Mouse (Mus musculus): Measurements from ENCODE around the gene Foxo1. TPM values are rescaled to one million over a fixed set of nuclear protein-coding genes. Genes with fewer than 3 reads are reported as not detected.

Foxo1 gene
- polyA plus RNA-seq, 1 experiment from 2014 or later = 5.6 TPM

- H3K4me2 ChIP-seq = no peak overlapping the region
- H3K9ac ChIP-seq = no peak overlapping the region
- H3K4me3 ChIP-seq = no peak overlapping the region
- no peak overlapping the region; the same call in 1 of the 2 replicates for H3K27ac ChIP-seq
- no peak for ATAC-seq (ENCODE audit: borderline replicate concordance, extremely low read depth, low FRiP score, low TSS enrichment)
- WGBS = 36% methylated on average over 4 of the region's 4 CpGs
- no peaks in the 10 kb centered on the region for H3K27me3 ChIP-seq
- peaks cover 9% of the 10 kb centered on the region; the same call in 1 of the 2 replicates for H3K36me3 ChIP-seq
- H3K9me3 ChIP-seq = no peaks in the 10 kb centered on the region
- H3K4me1 ChIP-seq = peaks cover 59% of the 10 kb centered on the region
These were observed 79.0 kb downstream of the Foxo1 start for GRCm38 (mm10) chr3:52346986-52347710.

- Histone ChIP-seq H3K27me3 (no peaks in the 10 kb centered on the region), H3K4me2 (no peak overlapping the region; the same call in 1 of the 2 replicates), H3K27ac (no peak overlapping the region), H3K4me3 (no peak overlapping the region), H3K4me1 (peaks cover 51% of the 10 kb centered on the region), H3K9ac (no peak overlapping the region), H3K36me3 (peaks cover 9% of the 10 kb centered on the region; the same call in 1 of the 2 replicates), H3K9me3 (no peaks in the 10 kb centered on the region)
- peak; percentile 69; the same call in 1 of the 2 replicates for ATAC-seq (ENCODE audit: borderline replicate concordance, extremely low read depth, low FRiP score, low TSS enrichment)
- 21% methylated on average over 10 of the region's 10 CpGs for WGBS
These were observed 80.0 kb downstream of the Foxo1 start for GRCm38 (mm10) chr3:52347980-52348622.

GRCm38 (mm10) chr3:52350636-52351035, 82.5 kb downstream of the Foxo1 start:
- H3K4me2 ChIP-seq = no peak overlapping the region
- 37% methylated on average over 8 of the region's 8 CpGs for WGBS
- H3K36me3 ChIP-seq = peaks cover 6% of the 10 kb centered on the region; the same call in 1 of the 2 replicates
- no peak overlapping the region for H3K9ac ChIP-seq
- no peak overlapping the region for H3K4me3 ChIP-seq
- no peaks in the 10 kb centered on the region for H3K9me3 ChIP-seq
- peaks cover 45% of the 10 kb centered on the region for H3K4me1 ChIP-seq
- no peak overlapping the region for H3K27ac ChIP-seq
- H3K27me3 ChIP-seq = no peaks in the 10 kb centered on the region
- no peak for ATAC-seq (ENCODE audit: borderline replicate concordance, extremely low read depth, low FRiP score, low TSS enrichment)

- Histone ChIP-seq H3K9me3 (no peaks in the 10 kb centered on the region), H3K27ac (no peak overlapping the region), H3K36me3 (no peaks in the 10 kb centered on the region), H3K27me3 (no peaks in the 10 kb centered on the region), H3K4me1 (peaks cover 36% of the 10 kb centered on the region), H3K4me2 (no peak overlapping the region), H3K9ac (no peak overlapping the region), H3K4me3 (no peak overlapping the region)
- WGBS = 85% methylated on average over 9 of the region's 9 CpGs
- ATAC-seq (ENCODE audit: borderline replicate concordance, extremely low read depth, low FRiP score, low TSS enrichment) = no peak
These were observed 83.8 kb downstream of the Foxo1 start for GRCm38 (mm10) chr3:52351901-52352300.

- H3K4me2 ChIP-seq = no peak overlapping the region
- no peaks in the 10 kb centered on the region for H3K27me3 ChIP-seq
- H3K36me3 ChIP-seq = no peaks in the 10 kb centered on the region
- no peak for ATAC-seq (ENCODE audit: borderline replicate concordance, extremely low read depth, low FRiP score, low TSS enrichment)
- peaks cover 16% of the 10 kb centered on the region for H3K4me1 ChIP-seq
- no peak overlapping the region for H3K4me3 ChIP-seq
- no peaks in the 10 kb centered on the region for H3K9me3 ChIP-seq
- H3K9ac ChIP-seq = no peak overlapping the region
- no peak overlapping the region for H3K27ac ChIP-seq
- 72% methylated on average over 7 of the region's 7 CpGs for WGBS
These were observed 86.1 kb downstream of the Foxo1 start for GRCm38 (mm10) chr3:52354203-52354602.

GRCm38 (mm10) chr3:52357265-52357953, 89.3 kb downstream of the Foxo1 start:
- ATAC-seq (ENCODE audit: borderline replicate concordance, extremely low read depth, low FRiP score, low TSS enrichment) = no peak
- Histone ChIP-seq H3K4me1 (no peaks in the 10 kb centered on the region), H3K9ac (no peak overlapping the region), H3K4me2 (no peak overlapping the region), H3K9me3 (no peaks in the 10 kb centered on the region), H3K36me3 (no peaks in the 10 kb centered on the region), H3K4me3 (no peak overlapping the region), H3K27me3 (no peaks in the 10 kb centered on the region), H3K27ac (no peak overlapping the region)
- 70% methylated on average over 15 of the region's 15 CpGs for WGBS

- no peaks in the 10 kb centered on the region for H3K4me1 ChIP-seq
- no peaks in the 10 kb centered on the region for H3K36me3 ChIP-seq
- no peak overlapping the region for H3K4me3 ChIP-seq
- no peak overlapping the region for H3K9ac ChIP-seq
- 67% methylated on average over 6 of the region's 6 CpGs for WGBS
- no peak overlapping the region for H3K27ac ChIP-seq
- no peak for ATAC-seq (ENCODE audit: borderline replicate concordance, extremely low read depth, low FRiP score, low TSS enrichment)
- H3K27me3 ChIP-seq = no peaks in the 10 kb centered on the region
- no peak overlapping the region for H3K4me2 ChIP-seq
- H3K9me3 ChIP-seq = no peaks in the 10 kb centered on the region
These were observed 96.4 kb downstream of the Foxo1 start for GRCm38 (mm10) chr3:52364576-52364975.

- Histone ChIP-seq H3K4me1 (no peaks in the 10 kb centered on the region), H3K36me3 (no peaks in the 10 kb centered on the region), H3K9ac (no peak overlapping the region), H3K9me3 (no peaks in the 10 kb centered on the region), H3K4me3 (no peak overlapping the region), H3K4me2 (no peak overlapping the region), H3K27me3 (no peaks in the 10 kb centered on the region), H3K27ac (no peak overlapping the region)
- no peak for ATAC-seq (ENCODE audit: borderline replicate concordance, extremely low read depth, low FRiP score, low TSS enrichment)
- WGBS = 79% methylated on average over 9 of the region's 9 CpGs
These were observed 101.1 kb downstream of the Foxo1 start for GRCm38 (mm10) chr3:52369204-52369603.

GRCm38 (mm10) chr3:52369881-52370428, 101.8 kb downstream of the Foxo1 start:
- no peak for ATAC-seq (ENCODE audit: borderline replicate concordance, extremely low read depth, low FRiP score, low TSS enrichment)
- no peak overlapping the region for H3K4me2 ChIP-seq
- H3K36me3 ChIP-seq = no peaks in the 10 kb centered on the region
- no peaks in the 10 kb centered on the region for H3K9me3 ChIP-seq
- H3K9ac ChIP-seq = no peak overlapping the region
- H3K4me3 ChIP-seq = no peak overlapping the region
- WGBS = 69% methylated on average over 7 of the region's 7 CpGs
- H3K4me1 ChIP-seq = no peaks in the 10 kb centered on the region
- no peaks in the 10 kb centered on the region for H3K27me3 ChIP-seq
- no peak overlapping the region for H3K27ac ChIP-seq

- Histone ChIP-seq H3K27ac (no peak overlapping the region), H3K9me3 (no peaks in the 10 kb centered on the region), H3K4me1 (no peaks in the 10 kb centered on the region), H3K36me3 (no peaks in the 10 kb centered on the region), H3K27me3 (no peaks in the 10 kb centered on the region), H3K4me2 (no peak overlapping the region), H3K9ac (no peak overlapping the region), H3K4me3 (no peak overlapping the region)
- ATAC-seq (ENCODE audit: borderline replicate concordance, extremely low read depth, low FRiP score, low TSS enrichment) = no peak
- 50% methylated on average over 5 of the region's 5 CpGs for WGBS
These were observed 108.8 kb downstream of the Foxo1 start for GRCm38 (mm10) chr3:52376974-52377373.

GRCm38 (mm10) chr3:52383351-52383750, 115.2 kb downstream of the Foxo1 start:
- WGBS = 55% methylated on average over 7 of the region's 7 CpGs
- no peak overlapping the region for H3K4me3 ChIP-seq
- H3K36me3 ChIP-seq = no peaks in the 10 kb centered on the region
- H3K4me1 ChIP-seq = no peaks in the 10 kb centered on the region
- no peaks in the 10 kb centered on the region for H3K27me3 ChIP-seq
- no peak overlapping the region for H3K4me2 ChIP-seq
- no peak overlapping the region for H3K27ac ChIP-seq
- H3K9ac ChIP-seq = no peak overlapping the region
- ATAC-seq (ENCODE audit: borderline replicate concordance, extremely low read depth, low FRiP score, low TSS enrichment) = no peak
- no peaks in the 10 kb centered on the region for H3K9me3 ChIP-seq

- H3K4me2 ChIP-seq = no peak overlapping the region
- ATAC-seq (ENCODE audit: borderline replicate concordance, extremely low read depth, low FRiP score, low TSS enrichment) = no peak
- H3K9me3 ChIP-seq = no peaks in the 10 kb centered on the region
- H3K27me3 ChIP-seq = no peaks in the 10 kb centered on the region
- no peak overlapping the region for H3K9ac ChIP-seq
- 36% methylated on average over 8 of the region's 8 CpGs for WGBS
- H3K4me3 ChIP-seq = no peak overlapping the region
- H3K4me1 ChIP-seq = no peaks in the 10 kb centered on the region
- H3K27ac ChIP-seq = no peak overlapping the region
- H3K36me3 ChIP-seq = no peaks in the 10 kb centered on the region
These were observed 118.2 kb downstream of the Foxo1 start for GRCm38 (mm10) chr3:52386343-52386742.
